Mouse (Mus musculus) hindbrain, embryonic 10.5 days (tissue): ENCODE results near the gene Plekhg2. TPM values are rescaled to one million over a fixed set of nuclear protein-coding genes. Genes with fewer than 3 reads are reported as not detected.

Source experiments
- polyA plus RNA-seq: library from polyadenylated mRNA; unstranded; fragments of >200 nt; fragmentation: Nextera tagmentation; extraction: Ambion mirVana; gene quantifications from 2 replicates; pipeline ENCODE4 v1.2.1, GENCODE M21; 2016

The Plekhg2 gene
- polyA plus RNA-seq, 1 experiment from 2014 or later, result 93.0 TPM

Other genes starting within 250 kb of the Plekhg2 start
- 0.09 and 0.13 TPM in 2 replicates for gene 9530053A07Rik, start 243.1 kb downstream of the Plekhg2 start, polyA plus RNA-seq
- gene Fbl, start 202.9 kb downstream of the Plekhg2 start, polyA plus RNA-seq, result 123 and 147 TPM in 2 replicates
- gene Dyrk1b, start 193.1 kb downstream of the Plekhg2 start, polyA plus RNA-seq, result 16.2 and 23.4 TPM in 2 replicates
- gene Eid2, start 104.7 kb downstream of the Plekhg2 start, polyA plus RNA-seq, result 2.1 TPM in 2 replicates
- gene Eid2b, start 94.9 kb downstream of the Plekhg2 start, polyA plus RNA-seq, result 11.8 and 14.3 TPM in 2 replicates
- gene Selenov, start 81.4 kb downstream of the Plekhg2 start, polyA plus RNA-seq, result 0.58 and 0.80 TPM in 2 replicates
- gene Dll3, start 70.4 kb downstream of the Plekhg2 start, polyA plus RNA-seq, result 50.2 and 88.5 TPM in 2 replicates
- 252 and 255 TPM in 2 replicates for gene Timm50, start 60.5 kb downstream of the Plekhg2 start, polyA plus RNA-seq
- 107 and 118 TPM in 2 replicates for gene Supt5, start 33.9 kb downstream of the Plekhg2 start, polyA plus RNA-seq
- 777 and 925 TPM in 2 replicates for gene Rps16, start 21.9 kb downstream of the Plekhg2 start, polyA plus RNA-seq
- 5.3 and 5.8 TPM in 2 replicates for gene Zfp36, start 7.7 kb upstream of the Plekhg2 start, polyA plus RNA-seq
- gene Med29, start 20.1 kb upstream of the Plekhg2 start, polyA plus RNA-seq, result 62.9 and 65.0 TPM in 2 replicates
- 83.2 and 85.4 TPM in 2 replicates for gene Paf1, start 20.4 kb upstream of the Plekhg2 start, polyA plus RNA-seq
- 6.7 and 7.1 TPM in 2 replicates for gene Gmfg, start 64.8 kb upstream of the Plekhg2 start, polyA plus RNA-seq
- 4.4 and 5.2 TPM in 2 replicates for gene Lrfn1, start 79.4 kb upstream of the Plekhg2 start, polyA plus RNA-seq
- gene Ifnl2, start 137.9 kb upstream of the Plekhg2 start, polyA plus RNA-seq, result not detected in 2 replicates
- gene Ifnl3, start 150.2 kb upstream of the Plekhg2 start, polyA plus RNA-seq, result not detected in 2 replicates
- not detected in 2 replicates for gene Sycn, start 168.3 kb upstream of the Plekhg2 start, polyA plus RNA-seq
- 0.10 TPM in 1 of 2 replicates, not detected in the other for gene Nccrp1, start 174.7 kb upstream of the Plekhg2 start, polyA plus RNA-seq
- 34.0 and 44.0 TPM in 2 replicates for gene Samd4b, start 225.5 kb upstream of the Plekhg2 start, polyA plus RNA-seq
- gene Pak4, start 225.6 kb upstream of the Plekhg2 start, polyA plus RNA-seq, result 51.8 and 66.0 TPM in 2 replicates